Mouse (Mus musculus): ENCODE data around the gene Tssc4.

GRCm38 (mm10) chr7:143034519-143035450 is 34.3 kb upstream of the Tssc4 start:
- TF ChIP-seq POLR2A (IDR thresholded peaks at IDR 0.05; ENCODE audit: borderline replicate concordance, extremely low read depth, insufficient read depth, insufficient read length, poor library complexity, severe bottlenecking) (no peak), CTCF (IDR thresholded peaks at IDR 0.05; ENCODE audit: borderline replicate concordance, extremely low read depth, insufficient read depth, insufficient read length) (no peak)

Data from brain, embryonic 14.5 days (tissue).